Mouse (Mus musculus): ENCODE measurements around the gene Asna1. TPM values are rescaled to one million over a fixed set of nuclear protein-coding genes. Genes with fewer than 3 reads are reported as not detected.

Gene Asna1
- polyA plus RNA-seq, 1 experiment from 2014 or later, result 134 TPM

DNA sequence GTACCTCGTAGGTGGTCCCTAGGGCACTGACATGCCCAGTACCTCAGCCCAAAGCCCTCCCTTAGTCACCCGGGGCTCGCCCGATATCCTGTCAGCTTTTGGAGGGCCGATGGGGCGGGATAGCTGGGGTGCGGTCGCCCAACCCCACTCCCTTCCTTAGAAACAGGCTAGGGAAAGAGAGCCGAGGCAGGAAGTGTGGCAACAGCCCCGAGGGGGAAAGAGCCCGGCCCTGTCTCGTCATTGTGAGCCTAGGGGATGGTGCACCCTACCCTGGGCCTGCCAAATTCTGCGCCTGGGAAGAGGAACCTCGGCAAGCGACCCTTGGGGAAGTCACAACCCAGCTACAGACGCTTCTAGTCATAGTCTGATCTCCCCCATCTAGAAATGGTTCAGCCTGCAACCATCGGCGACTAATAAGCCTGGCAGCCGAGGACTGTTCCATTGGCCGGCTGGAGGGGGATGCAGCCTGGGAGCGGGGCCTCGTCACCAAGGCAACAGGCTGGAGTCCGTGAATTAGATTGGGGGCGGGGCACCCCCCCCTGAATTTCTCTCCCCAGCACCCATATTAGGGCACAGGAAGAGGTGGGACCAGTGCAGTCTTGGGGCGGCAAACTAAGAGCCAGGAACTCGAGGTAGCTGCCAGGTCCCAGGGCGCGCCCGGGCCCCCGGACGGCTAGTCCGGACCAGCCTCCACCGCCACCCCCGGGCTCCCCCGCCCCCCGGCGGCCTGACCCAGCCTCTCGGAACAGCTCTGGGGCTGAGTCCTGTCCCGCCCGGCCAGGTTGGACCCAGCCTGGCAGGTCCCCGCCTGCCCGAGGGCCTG is 45.3 kb downstream of the Asna1 start:
- Histone ChIP-seq H3K36me3 (peaks cover 7% of the 10 kb centered on the region; the same call in 1 of the 2 replicates), H3K9me3 (no peaks in the 10 kb centered on the region), H3K27ac (peak overlapping the region; percentile 73), H3K27me3 (peaks cover 30% of the 10 kb centered on the region), H3K9ac (replicated peaks) (peak overlapping the region; percentile 57), H3K4me3 (replicated peaks) (peak overlapping the region; percentile 38), H3K4me2 (peak overlapping the region; percentile 99), H3K4me1 (replicated peaks) (peaks cover 74% of the 10 kb centered on the region)
- peak; percentile 11 for ATAC-seq (ENCODE audit: insufficient number of reproducible peaks, insufficient read depth, low FRiP score, low TSS enrichment, low read depth)
- 2% methylated on average over 42 of the region's 42 CpGs for WGBS

DNA sequence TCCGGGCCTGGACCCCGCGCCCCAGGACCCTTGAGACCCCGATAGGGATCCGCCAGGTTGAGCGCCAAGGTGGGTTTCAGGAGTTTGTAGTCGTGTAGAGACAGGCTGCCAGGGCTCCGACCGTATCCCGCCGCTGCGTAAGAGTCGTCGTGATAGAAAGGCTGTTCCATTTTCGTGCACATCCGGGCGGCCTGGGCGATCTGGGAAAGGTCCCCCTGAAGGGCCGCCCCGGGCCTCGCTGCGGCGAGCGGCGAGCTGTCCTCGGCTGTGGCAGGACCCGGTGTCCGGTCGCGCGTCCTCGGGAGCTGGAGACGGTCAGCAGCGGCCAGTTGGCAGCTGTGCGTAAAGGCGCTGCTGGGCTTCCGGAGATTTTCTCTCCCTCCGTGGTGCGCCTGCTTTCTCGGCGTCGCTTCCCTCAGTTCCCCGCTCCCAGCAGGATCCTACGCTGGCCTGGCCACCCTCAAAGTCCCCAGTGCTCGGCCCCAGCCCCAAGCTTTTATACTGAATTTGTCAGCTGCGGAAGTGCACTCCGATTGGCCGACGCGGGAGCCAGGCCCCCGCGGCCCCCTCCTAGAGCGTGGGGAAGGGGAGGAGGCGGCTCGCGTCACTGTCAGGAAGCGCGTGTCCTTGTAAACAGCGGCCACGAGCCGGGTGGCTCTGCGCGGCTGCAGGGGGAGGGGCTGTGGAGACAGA is 46.7 kb downstream of the Asna1 start, which contains the start of gene Junb:
Gene Junb (minus strand): TSS at position 471 of the 693 bp plus-strand sequence.
- peak within 1 kb of the TSS; percentile 99 for H3K4me2 ChIP-seq
- peak within 1 kb of the TSS; percentile 67; the same call in 1 of the 2 replicates for H3K27ac ChIP-seq
- H3K4me1 ChIP-seq (replicated peaks), result peaks cover 66% of the 10 kb centered on the region
- peak within 1 kb of the TSS; percentile 65 for H3K9ac ChIP-seq (replicated peaks)
- H3K4me3 ChIP-seq (replicated peaks), result peak within 1 kb of the TSS; percentile 56
- peaks cover 18% of the 10 kb centered on the region for H3K36me3 ChIP-seq
- under 1% methylated on average over 63 of the region's 63 CpGs for WGBS
- H3K9me3 ChIP-seq, result no peaks in the 10 kb centered on the region
- 0 out of 2 replicates have a peak, but pooled peaks have one; percentile 32 for ATAC-seq (ENCODE audit: insufficient number of reproducible peaks, insufficient read depth, low FRiP score, low TSS enrichment, low read depth)
- H3K27me3 ChIP-seq, result peaks cover 30% of the 10 kb centered on the region

DNA sequence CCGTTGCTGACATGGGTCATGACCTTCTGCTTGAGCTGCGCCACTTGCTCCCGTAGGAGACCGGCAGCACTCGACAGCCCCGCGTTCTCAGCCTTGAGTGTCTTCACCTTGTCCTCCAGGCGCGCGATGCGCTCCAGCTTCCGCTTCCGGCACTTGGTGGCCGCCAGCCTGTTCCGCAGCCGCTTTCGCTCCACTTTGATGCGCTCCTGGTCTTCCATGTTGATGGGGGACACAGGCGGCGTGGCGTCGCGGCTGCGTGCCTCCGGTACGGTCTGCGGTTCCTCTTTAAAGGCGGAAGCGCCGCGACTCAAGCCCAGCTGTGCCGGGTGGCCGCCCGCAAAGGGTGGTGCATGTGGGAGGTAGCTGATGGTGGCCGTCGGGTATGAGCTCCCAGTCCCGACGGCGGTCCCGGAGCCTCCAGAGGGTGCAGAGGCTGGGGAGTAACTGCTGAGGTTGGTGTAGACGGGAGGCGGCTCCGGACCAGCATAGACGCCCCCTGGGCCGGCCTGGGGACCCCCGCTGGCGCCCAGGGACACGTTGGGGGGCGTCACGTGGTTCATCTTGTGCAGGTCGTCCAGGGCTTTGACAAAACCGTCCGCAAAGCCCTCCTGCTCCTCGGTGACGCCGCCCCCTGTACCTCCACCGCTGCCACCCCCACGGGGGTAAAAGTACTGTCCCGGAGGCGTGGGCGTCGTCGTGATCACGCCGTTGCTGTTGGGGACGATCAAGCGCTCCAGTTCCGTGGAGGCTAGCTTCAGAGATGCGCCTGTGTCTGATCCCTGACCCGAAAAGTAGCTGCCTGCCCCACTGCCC is 47.4 kb downstream of the Asna1 start:
- H3K4me3 ChIP-seq (replicated peaks), result peak overlapping the region; percentile 56
- H3K9ac ChIP-seq (replicated peaks), result peak overlapping the region; percentile 65
- H3K36me3 ChIP-seq, result peaks cover 25% of the 10 kb centered on the region
- peak overlapping the region; percentile 99 for H3K4me2 ChIP-seq
- WGBS, result 1% methylated on average over 70 of the region's 70 CpGs
- no peaks in the 10 kb centered on the region for H3K9me3 ChIP-seq
- no peak for ATAC-seq (ENCODE audit: insufficient number of reproducible peaks, insufficient read depth, low FRiP score, low TSS enrichment, low read depth)
- peaks cover 66% of the 10 kb centered on the region for H3K4me1 ChIP-seq (replicated peaks)
- peak overlapping the region; percentile 67; the same call in 1 of the 2 replicates for H3K27ac ChIP-seq
- H3K27me3 ChIP-seq, result peaks cover 30% of the 10 kb centered on the region

DNA sequence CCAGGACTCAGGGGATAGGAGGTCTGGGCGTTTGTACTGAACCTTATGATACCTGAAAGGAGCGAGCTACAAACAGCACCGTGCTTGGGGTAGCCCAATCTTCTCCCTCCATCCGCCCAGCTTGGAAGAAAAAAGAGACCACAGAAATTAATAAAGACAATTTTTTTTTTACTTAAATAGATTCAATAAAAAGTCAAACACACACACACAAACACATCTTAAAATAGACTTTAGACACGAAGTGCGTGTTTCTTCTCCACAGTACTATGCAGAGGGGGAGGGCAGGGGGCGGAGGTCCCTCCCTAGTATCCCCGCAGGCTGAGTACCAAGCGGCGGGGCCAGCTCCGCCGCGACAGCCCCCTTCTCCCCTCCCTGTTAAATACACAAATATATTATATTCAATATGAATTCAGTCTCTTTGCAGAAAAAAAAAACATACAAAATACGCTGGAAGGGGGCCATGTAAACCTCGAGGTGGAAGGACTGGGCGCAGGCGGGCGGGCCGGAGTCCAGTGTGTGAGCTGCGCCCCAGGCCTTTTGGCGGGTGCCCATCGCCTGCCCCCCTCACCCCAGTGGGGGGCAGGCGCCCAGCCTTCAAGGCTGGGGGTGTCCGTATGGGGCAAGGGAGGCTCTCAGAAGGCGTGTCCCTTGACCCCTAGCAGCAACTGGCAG is 48.2 kb downstream of the Asna1 start:
- Histone ChIP-seq H3K27me3 (peaks cover 30% of the 10 kb centered on the region), H3K4me3 (replicated peaks) (peak overlapping the region; percentile 56), H3K27ac (no peak overlapping the region), H3K9me3 (no peaks in the 10 kb centered on the region), H3K36me3 (peaks cover 33% of the 10 kb centered on the region), H3K4me1 (replicated peaks) (peaks cover 64% of the 10 kb centered on the region), H3K4me2 (peak overlapping the region; percentile 99), H3K9ac (replicated peaks) (peak overlapping the region; percentile 65)
- no peak for ATAC-seq (ENCODE audit: insufficient number of reproducible peaks, insufficient read depth, low FRiP score, low TSS enrichment, low read depth)
- WGBS, result 2% methylated on average over 25 of the region's 25 CpGs

DNA sequence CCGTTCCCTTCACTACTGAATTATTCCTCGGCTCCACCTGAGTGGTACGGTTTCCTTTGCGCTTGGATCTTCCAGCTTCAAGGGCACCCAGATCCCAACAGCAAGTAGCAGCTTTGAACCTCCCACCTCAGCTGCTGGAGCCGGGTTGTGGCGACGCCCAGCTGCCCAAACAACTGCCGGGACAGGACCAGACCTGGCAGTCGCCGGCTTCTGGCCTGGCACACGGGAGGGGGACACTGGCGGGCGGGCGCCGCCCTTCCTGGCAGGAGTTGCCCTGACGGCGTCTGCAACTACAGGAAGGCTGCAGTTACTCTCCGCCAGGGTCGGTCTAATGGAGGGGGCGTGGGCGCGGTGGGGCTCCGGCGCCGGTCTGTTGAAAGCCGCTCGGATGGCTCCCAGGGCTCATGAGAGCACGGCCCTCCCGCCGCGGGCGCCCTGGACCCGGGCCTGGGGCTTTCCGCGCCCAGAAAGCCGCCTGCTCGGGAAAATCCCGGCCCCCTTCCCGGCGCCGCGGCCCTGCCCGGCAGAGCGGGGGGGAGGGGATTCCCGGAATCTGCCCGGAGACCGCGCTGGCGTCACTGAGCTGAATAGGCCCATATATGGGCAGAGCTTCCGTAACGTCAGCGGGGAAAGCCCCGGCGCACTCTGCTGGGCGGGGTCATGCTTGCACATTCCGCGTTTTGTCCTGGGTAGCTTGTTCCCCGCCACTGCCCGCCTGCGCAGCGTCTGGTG is 48.9 kb downstream of the Asna1 start:
- Histone ChIP-seq H3K36me3 (peaks cover 40% of the 10 kb centered on the region), H3K4me2 (peak overlapping the region; percentile 99), H3K9ac (replicated peaks) (peak overlapping the region; percentile 62), H3K4me3 (replicated peaks) (peak overlapping the region; percentile 56), H3K27ac (peak overlapping the region; percentile 77), H3K27me3 (peaks cover 30% of the 10 kb centered on the region), H3K4me1 (replicated peaks) (peaks cover 59% of the 10 kb centered on the region), H3K9me3 (no peaks in the 10 kb centered on the region)
- WGBS, result under 1% methylated on average over 61 of the region's 61 CpGs
- ATAC-seq (ENCODE audit: insufficient number of reproducible peaks, insufficient read depth, low FRiP score, low TSS enrichment, low read depth), result peak; percentile 73

DNA sequence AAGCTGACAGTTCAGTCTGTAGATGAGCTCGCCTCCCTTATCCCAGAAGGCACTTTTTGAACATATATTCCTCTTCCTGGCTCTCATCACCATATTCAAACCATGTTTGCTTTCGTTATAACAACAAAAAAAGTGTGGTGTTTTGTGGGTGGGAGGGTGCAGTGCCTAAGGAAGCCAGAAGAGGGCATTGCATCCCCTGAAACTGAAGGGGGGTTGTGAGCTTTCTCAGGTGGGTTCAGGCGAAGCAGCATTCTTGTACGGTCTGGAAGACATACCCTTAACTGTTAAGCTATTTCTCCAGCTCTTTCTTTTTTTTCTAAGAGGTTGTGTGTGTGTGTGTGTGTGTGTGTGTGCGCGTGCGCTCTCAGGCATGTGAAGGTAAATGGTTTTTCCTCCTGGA is 49.6 kb downstream of the Asna1 start:
- Histone ChIP-seq H3K4me1 (replicated peaks) (peaks cover 59% of the 10 kb centered on the region), H3K36me3 (peaks cover 46% of the 10 kb centered on the region), H3K4me3 (replicated peaks) (peak overlapping the region; percentile 56), H3K9ac (replicated peaks) (no peak overlapping the region), H3K27me3 (peaks cover 30% of the 10 kb centered on the region), H3K4me2 (peak overlapping the region; percentile 99), H3K27ac (no peak overlapping the region), H3K9me3 (no peaks in the 10 kb centered on the region)
- WGBS, result 31% methylated on average over 7 of the region's 7 CpGs
- ATAC-seq (ENCODE audit: insufficient number of reproducible peaks, insufficient read depth, low FRiP score, low TSS enrichment, low read depth), result no peak

DNA sequence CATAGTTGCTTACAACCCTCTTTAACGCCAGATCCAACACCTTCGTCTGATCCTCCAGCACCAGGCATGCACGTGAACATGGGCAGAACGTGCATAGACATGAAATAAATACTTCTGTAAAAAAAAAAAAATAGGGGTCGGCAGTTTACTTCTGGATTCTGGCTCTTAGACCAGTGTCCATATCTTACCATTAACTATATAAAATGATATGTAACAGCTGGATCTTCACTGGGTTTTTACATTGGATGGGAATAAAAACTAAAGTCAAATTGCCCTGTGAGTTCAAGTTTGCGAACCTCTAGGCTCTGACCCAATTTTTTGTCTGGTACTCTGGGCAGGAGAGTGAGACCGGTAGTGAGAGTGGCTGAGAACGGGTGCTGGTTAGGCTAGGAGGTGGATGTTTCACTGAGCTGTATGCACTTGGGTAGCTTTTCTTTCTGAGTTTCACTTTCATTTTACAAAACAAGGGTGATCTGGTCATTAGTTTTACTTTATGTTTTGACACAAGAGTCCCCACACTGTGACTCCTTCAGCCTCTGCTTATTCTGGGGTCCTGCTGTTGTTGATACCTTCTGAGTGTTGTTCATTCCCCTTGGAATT is 50.4 kb downstream of the Asna1 start:
- Histone ChIP-seq H3K9me3 (no peaks in the 10 kb centered on the region), H3K36me3 (peaks cover 46% of the 10 kb centered on the region), H3K4me2 (no peak overlapping the region), H3K4me1 (replicated peaks) (peaks cover 53% of the 10 kb centered on the region), H3K9ac (replicated peaks) (no peak overlapping the region), H3K4me3 (replicated peaks) (no peak overlapping the region), H3K27ac (no peak overlapping the region), H3K27me3 (peaks cover 30% of the 10 kb centered on the region)
- no peak for ATAC-seq (ENCODE audit: insufficient number of reproducible peaks, insufficient read depth, low FRiP score, low TSS enrichment, low read depth)
- WGBS, result 80% methylated on average over 8 of the region's 8 CpGs

DNA sequence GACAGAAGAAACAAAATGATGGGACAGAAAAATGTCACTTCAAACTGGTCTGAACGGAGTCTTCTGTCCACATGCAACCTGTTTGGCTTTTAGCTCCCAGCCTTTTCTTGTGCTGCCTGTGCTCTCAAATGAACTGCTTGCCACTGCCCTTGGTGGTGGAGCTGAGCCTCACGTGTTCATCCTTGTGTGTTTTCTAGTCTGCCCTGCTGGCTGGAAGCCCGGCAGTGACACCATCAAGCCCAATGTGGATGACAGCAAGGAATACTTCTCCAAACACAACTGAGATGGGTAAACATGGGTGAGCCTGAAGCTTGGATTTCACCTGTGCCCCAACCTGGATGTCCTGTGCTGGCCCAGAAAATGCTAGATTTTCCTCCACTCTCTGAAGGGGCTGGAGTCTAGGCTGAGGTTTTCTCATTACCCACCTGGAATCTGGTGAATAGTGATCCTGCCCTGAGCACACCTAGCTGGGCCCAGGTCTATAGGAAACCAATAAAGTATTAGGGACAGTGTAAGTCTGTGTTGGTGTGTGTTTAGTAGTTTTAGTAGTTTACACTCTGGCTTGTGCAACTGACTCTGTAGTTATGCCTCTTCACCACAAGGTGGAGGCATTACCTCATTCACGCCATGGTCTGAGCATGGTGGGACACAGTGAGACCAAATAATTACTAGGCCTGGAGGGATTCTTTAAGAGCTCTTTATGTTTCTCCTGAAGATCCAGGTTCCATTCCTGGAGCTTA is 51.1 kb downstream of the Asna1 start:
- H3K4me1 ChIP-seq (replicated peaks), result peaks cover 46% of the 10 kb centered on the region
- peaks cover 46% of the 10 kb centered on the region for H3K36me3 ChIP-seq
- 0 out of 2 replicates have a peak overlapping the region, but pooled peaks have one; percentile 23 for H3K27ac ChIP-seq
- H3K4me2 ChIP-seq, result no peak overlapping the region
- H3K9ac ChIP-seq (replicated peaks), result no peak overlapping the region
- H3K9me3 ChIP-seq, result no peaks in the 10 kb centered on the region
- WGBS, result 65% methylated on average over 4 of the region's 4 CpGs
- no peak overlapping the region for H3K4me3 ChIP-seq (replicated peaks)
- peaks cover 23% of the 10 kb centered on the region for H3K27me3 ChIP-seq
- no peak for ATAC-seq (ENCODE audit: insufficient number of reproducible peaks, insufficient read depth, low FRiP score, low TSS enrichment, low read depth)

DNA sequence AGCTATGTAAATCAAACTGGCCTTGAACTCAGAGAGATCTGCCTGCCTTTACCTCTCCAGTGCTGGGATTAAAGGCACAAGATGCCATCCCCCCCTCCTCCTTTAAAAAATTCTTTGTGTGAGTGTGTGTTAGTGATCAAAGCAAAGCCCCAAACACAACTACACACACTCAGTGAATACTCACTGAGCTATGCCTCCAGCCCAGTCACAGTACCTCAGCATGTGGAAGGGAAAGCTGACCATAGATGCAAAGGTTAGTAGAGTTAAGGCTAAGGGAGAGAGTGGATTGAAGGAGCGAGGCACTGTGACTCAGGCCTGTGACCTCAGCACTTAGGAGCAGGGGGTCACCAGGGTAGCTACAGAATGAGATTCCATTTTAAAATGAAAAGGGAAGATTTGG is 52.0 kb downstream of the Asna1 start:
- H3K4me1 ChIP-seq (replicated peaks), result peaks cover 43% of the 10 kb centered on the region
- H3K27me3 ChIP-seq, result peaks cover 16% of the 10 kb centered on the region
- no peak for ATAC-seq (ENCODE audit: insufficient number of reproducible peaks, insufficient read depth, low FRiP score, low TSS enrichment, low read depth)
- WGBS, result 95% methylated on average over 1 of the region's 1 CpGs
- no peaks in the 10 kb centered on the region for H3K9me3 ChIP-seq
- no peak overlapping the region for H3K4me3 ChIP-seq (replicated peaks)
- no peak overlapping the region for H3K27ac ChIP-seq
- no peak overlapping the region for H3K9ac ChIP-seq (replicated peaks)
- H3K4me2 ChIP-seq, result no peak overlapping the region
- H3K36me3 ChIP-seq, result peaks cover 46% of the 10 kb centered on the region
